Mouse (Mus musculus): Measurements from ENCODE around the gene Baz2b.

Baz2b gene

GRCm38 (mm10) chr2:59958543-59958942 lies 251.1 kb downstream of the Baz2b start:
- DNase-seq (ENCODE audit: low spot score in 2 of 2): no peak

GRCm38 (mm10) chr2:59955916-59956315 lies 253.7 kb downstream of the Baz2b start:
- no peak for DNase-seq (ENCODE audit: low spot score in 2 of 2)

GRCm38 (mm10) chr2:59954791-59955190 lies 254.8 kb downstream of the Baz2b start:
- DNase-seq (ENCODE audit: low spot score in 2 of 2): no peak

GRCm38 (mm10) chr2:59952286-59953014 lies 257.2 kb downstream of the Baz2b start:
- DNase-seq (ENCODE audit: low spot score in 2 of 2): no peak

GRCm38 (mm10) chr2:59951706-59952105 lies 257.9 kb downstream of the Baz2b start:
- no peak for DNase-seq (ENCODE audit: low spot score in 2 of 2)

- no peak for DNase-seq (ENCODE audit: low spot score in 2 of 2)
Measured at GRCm38 (mm10) chr2:59951127-59951526, 258.5 kb downstream of the Baz2b start.

GRCm38 (mm10) chr2:59936296-59936695 lies 273.3 kb downstream of the Baz2b start:
- DNase-seq (ENCODE audit: low spot score in 2 of 2): no peak

GRCm38 (mm10) chr2:59933129-59933528 lies 276.5 kb downstream of the Baz2b start:
- DNase-seq (ENCODE audit: low spot score in 2 of 2): no peak

- no peak for DNase-seq (ENCODE audit: low spot score in 2 of 2)
Measured at GRCm38 (mm10) chr2:59932244-59932643, 277.4 kb downstream of the Baz2b start.

- no peak for DNase-seq (ENCODE audit: low spot score in 2 of 2)
Measured at GRCm38 (mm10) chr2:59913610-59914009, 296.0 kb downstream of the Baz2b start.

- DNase-seq (ENCODE audit: low spot score in 2 of 2): no peak
Measured at GRCm38 (mm10) chr2:59908048-59908447, 301.6 kb downstream of the Baz2b start.

- no peak for DNase-seq (ENCODE audit: low spot score in 2 of 2)
Measured at GRCm38 (mm10) chr2:59904007-59904406, 305.6 kb downstream of the Baz2b start.

- DNase-seq (ENCODE audit: low spot score in 2 of 2): no peak
Measured at GRCm38 (mm10) chr2:59898666-59899065, 311.0 kb downstream of the Baz2b start.

- DNase-seq (ENCODE audit: low spot score in 2 of 2): no peak
Measured at GRCm38 (mm10) chr2:59898105-59898504, 311.5 kb downstream of the Baz2b start.

GRCm38 (mm10) chr2:59896837-59897236 lies 312.8 kb downstream of the Baz2b start:
- no peak for DNase-seq (ENCODE audit: low spot score in 2 of 2)

GRCm38 (mm10) chr2:59896400-59896799 lies 313.2 kb downstream of the Baz2b start:
- no peak for DNase-seq (ENCODE audit: low spot score in 2 of 2)

GRCm38 (mm10) chr2:59889699-59890098 lies 319.9 kb downstream of the Baz2b start:
- no peak for DNase-seq (ENCODE audit: low spot score in 2 of 2)

GRCm38 (mm10) chr2:59882742-59883281 lies 326.8 kb downstream of the Baz2b start:
- DNase-seq (ENCODE audit: low spot score in 2 of 2): no peak

GRCm38 (mm10) chr2:59881831-59882741 lies 327.6 kb downstream of the Baz2b start, which contains the start of gene Wdsub1:
Wdsub1 (minus strand) TSS chr2:59882591.
- peak; percentile 88 to 89 for DNase-seq (ENCODE audit: low spot score in 2 of 2)

GRCm38 (mm10) chr2:59881404-59881803 lies 328.2 kb downstream of the Baz2b start:
- no peak for DNase-seq (ENCODE audit: low spot score in 2 of 2)

GRCm38 (mm10) chr2:59878221-59878620 lies 331.4 kb downstream of the Baz2b start:
- no peak for DNase-seq (ENCODE audit: low spot score in 2 of 2)

- no peak for DNase-seq (ENCODE audit: low spot score in 2 of 2)
Measured at GRCm38 (mm10) chr2:59877335-59877734, 332.3 kb downstream of the Baz2b start.

All from frontal cortex, postnatal 10 days (tissue).